Mouse (Mus musculus): Measurements from ENCODE around the gene Egf. TPM values are rescaled to one million over a fixed set of nuclear protein-coding genes. Genes with fewer than 3 reads are reported as not detected.

The Egf gene
- polyA plus RNA-seq, 1 experiment = 0.07 TPM

DNA sequence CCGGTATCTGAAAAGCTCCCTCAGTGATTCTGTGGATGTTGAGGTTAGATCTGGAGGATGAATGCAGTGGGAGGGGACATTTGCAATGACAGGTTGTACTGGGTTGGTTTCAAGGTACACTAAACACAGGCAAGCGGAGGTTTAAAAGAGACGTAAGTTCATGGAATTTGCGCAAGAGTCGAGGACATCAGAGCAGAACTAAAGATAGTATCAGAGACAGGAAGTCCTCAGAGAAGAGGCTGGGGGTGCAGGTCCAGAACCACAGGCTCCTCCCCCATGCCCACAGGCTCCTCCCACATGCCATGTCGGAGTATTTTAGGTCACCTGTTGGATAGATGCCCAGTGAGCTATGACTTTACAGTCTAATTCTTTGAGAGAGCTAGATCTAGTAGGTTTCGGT is 96.3 kb downstream of the Egf start:
- H3K9me3 ChIP-seq = peaks cover 39% of the 10 kb centered on the region
- TF ChIP-seq GATA1 (IDR thresholded peaks at IDR 0.05; ENCODE audit: borderline replicate concordance, low read length) = no peak
- no peak for TF ChIP-seq FLI1 (IDR thresholded peaks at IDR 0.05; ENCODE audit: low read length)
- no peaks in the 10 kb centered on the region for H3K4me1 ChIP-seq
- no peaks in the 10 kb centered on the region for H3K36me3 ChIP-seq (replicated peaks; ENCODE audit: low read length)
- H3K27me3 ChIP-seq (replicated peaks) = peaks cover 2% of the 10 kb centered on the region
- H3K4me3 ChIP-seq (replicated peaks) = no peak overlapping the region

DNA sequence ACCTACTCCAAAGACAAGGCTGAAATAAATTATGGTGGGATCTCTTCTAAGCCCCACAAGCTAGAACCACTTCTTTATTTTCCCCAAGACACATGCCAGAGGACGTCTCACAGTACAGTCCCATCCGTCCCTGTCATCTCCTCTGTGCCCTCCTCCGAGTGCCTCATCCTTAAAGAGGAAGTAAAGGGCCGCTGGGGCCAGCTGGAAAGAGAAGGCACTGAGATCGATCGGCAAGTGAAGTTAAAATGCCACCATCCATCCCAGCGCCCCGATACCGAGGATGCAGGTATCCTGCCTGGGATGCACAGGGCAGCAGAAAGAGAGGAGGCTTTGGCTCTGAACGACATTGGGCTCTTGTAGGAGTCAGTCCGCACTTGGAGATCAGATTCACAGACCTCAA is 97.3 kb downstream of the Egf start:
- peaks cover 32% of the 10 kb centered on the region for H3K9me3 ChIP-seq
- H3K4me1 ChIP-seq = no peaks in the 10 kb centered on the region
- no peak for TF ChIP-seq FLI1 (IDR thresholded peaks at IDR 0.05; ENCODE audit: low read length)
- no peak for TF ChIP-seq GATA1 (IDR thresholded peaks at IDR 0.05; ENCODE audit: borderline replicate concordance, low read length)
- H3K27me3 ChIP-seq (replicated peaks) = peaks cover 2% of the 10 kb centered on the region
- no peak overlapping the region for H3K4me3 ChIP-seq (replicated peaks)
- no peaks in the 10 kb centered on the region for H3K36me3 ChIP-seq (replicated peaks; ENCODE audit: low read length)

DNA sequence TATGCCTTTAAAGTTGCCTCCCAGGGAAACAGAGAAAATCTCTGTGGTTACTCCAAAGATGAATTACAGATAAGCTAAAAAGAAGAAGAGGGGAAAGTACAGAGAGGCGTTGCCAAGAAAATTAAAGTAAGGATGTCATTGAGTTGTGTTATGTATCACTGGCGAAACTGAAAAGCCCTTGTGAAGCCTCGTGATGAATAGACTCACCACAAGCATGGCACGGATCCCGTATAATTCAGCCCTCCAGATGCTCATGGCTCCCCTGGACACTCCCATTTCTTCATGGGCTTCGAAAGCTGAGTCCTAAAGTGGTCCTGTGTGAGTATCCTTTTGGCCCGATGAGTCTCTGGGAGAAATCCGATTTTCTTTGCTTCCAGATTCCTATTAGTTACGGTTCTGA is 97.9 kb downstream of the Egf start:
- H3K27me3 ChIP-seq (replicated peaks) = peaks cover 2% of the 10 kb centered on the region
- 0 out of 2 replicates have a peak, but pooled peaks cover 2% of the 10 kb centered on the region for H3K4me1 ChIP-seq
- no peaks in the 10 kb centered on the region for H3K36me3 ChIP-seq (replicated peaks; ENCODE audit: low read length)
- peaks cover 33% of the 10 kb centered on the region for H3K9me3 ChIP-seq
- no peak for TF ChIP-seq FLI1 (IDR thresholded peaks at IDR 0.05; ENCODE audit: low read length)
- no peak for TF ChIP-seq GATA1 (IDR thresholded peaks at IDR 0.05; ENCODE audit: borderline replicate concordance, low read length)
- H3K4me3 ChIP-seq (replicated peaks) = no peak overlapping the region

- TF ChIP-seq GATA1 (IDR thresholded peaks at IDR 0.05; ENCODE audit: borderline replicate concordance, low read length) (no peak), FLI1 (IDR thresholded peaks at IDR 0.05; ENCODE audit: low read length) (no peak)
- H3K27me3 ChIP-seq (replicated peaks) = peaks cover 2% of the 10 kb centered on the region
- H3K4me3 ChIP-seq (replicated peaks) = no peak overlapping the region
- H3K36me3 ChIP-seq (replicated peaks; ENCODE audit: low read length) = no peaks in the 10 kb centered on the region
- H3K9me3 ChIP-seq = peaks cover 36% of the 10 kb centered on the region
- 0 out of 2 replicates have a peak, but pooled peaks cover 2% of the 10 kb centered on the region for H3K4me1 ChIP-seq
Observed at GRCm38 (mm10) chr3:129656540-129656939, 98.6 kb downstream of the Egf start.

DNA sequence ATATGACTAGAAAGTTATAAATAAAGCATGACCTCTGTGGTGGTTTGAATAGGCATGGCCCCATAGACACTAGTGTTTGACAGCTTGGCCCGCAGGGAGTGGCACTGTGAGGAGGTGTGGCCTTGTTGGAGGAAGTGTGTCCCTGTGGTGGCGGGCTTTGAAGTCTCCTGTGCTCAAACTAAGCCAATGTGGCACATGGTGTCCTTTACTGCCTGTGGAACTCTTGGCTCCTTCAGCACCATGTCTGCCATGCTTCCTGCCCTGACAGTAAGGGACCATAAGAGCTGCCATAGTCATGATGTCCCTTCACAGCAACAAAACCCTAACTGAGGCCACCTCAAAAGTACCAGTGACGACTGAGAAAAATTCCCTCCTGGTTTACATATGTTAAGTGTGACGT is 102.6 kb downstream of the Egf start:
- peaks cover 28% of the 10 kb centered on the region for H3K9me3 ChIP-seq
- H3K27me3 ChIP-seq (replicated peaks) = peaks cover 2% of the 10 kb centered on the region
- H3K4me1 ChIP-seq = 0 out of 2 replicates have a peak, but pooled peaks cover 2% of the 10 kb centered on the region
- H3K4me3 ChIP-seq (replicated peaks) = no peak overlapping the region
- H3K36me3 ChIP-seq (replicated peaks; ENCODE audit: low read length) = no peaks in the 10 kb centered on the region
- TF ChIP-seq GATA1 (IDR thresholded peaks at IDR 0.05; ENCODE audit: borderline replicate concordance, low read length) (no peak), FLI1 (IDR thresholded peaks at IDR 0.05; ENCODE audit: low read length) (no peak)

DNA sequence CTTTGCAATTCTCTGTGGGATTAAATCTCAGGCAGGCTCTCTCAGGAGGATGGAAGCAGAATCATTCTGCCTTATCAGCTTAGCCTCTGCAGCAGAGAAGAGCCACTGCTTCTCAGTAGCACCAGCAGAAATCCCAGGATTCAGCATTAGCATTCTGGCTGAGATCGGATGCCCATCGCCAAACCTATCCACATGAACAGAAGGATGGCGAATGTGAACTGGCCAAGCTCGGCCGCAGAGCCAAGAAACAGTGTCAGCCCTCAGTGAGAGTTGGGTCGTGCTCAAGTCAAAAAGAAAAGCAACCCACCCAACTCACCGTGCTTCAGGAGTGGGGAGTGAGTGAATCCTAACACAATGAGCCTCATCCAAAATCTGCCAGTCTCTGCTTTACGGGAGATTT is 103.4 kb downstream of the Egf start:
- Histone ChIP-seq H3K4me1 (0 out of 2 replicates have a peak, but pooled peaks cover 2% of the 10 kb centered on the region), H3K4me3 (replicated peaks) (no peak overlapping the region), H3K27me3 (replicated peaks) (peaks cover 2% of the 10 kb centered on the region), H3K9me3 (peaks cover 28% of the 10 kb centered on the region), H3K36me3 (replicated peaks; ENCODE audit: low read length) (no peaks in the 10 kb centered on the region)
- TF ChIP-seq GATA1 (IDR thresholded peaks at IDR 0.05; ENCODE audit: borderline replicate concordance, low read length) = no peak
- TF ChIP-seq FLI1 (IDR thresholded peaks at IDR 0.05; ENCODE audit: low read length) = no peak

DNA sequence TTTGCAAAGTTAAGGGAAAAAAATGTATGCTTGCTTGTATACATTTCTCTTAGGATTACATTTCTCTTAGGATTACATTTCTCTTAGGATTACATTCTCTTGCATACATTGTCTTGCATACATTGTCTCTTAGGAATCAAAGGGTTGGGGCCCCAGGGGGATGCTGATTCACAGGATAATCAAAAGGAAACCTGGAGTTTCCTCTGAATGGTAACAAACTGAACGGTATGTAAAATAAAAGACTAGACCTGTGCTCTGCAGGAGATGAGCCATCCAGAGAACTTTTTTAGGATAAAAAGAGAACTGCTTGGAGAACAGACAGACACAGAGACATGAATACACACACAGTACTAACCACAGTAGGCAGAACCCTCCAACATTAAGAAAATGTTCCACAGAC is 104.2 kb downstream of the Egf start:
- H3K4me1 ChIP-seq = 0 out of 2 replicates have a peak, but pooled peaks cover 2% of the 10 kb centered on the region
- no peak overlapping the region for H3K4me3 ChIP-seq (replicated peaks)
- TF ChIP-seq FLI1 (IDR thresholded peaks at IDR 0.05; ENCODE audit: low read length) = no peak
- no peak for TF ChIP-seq GATA1 (IDR thresholded peaks at IDR 0.05; ENCODE audit: borderline replicate concordance, low read length)
- no peaks in the 10 kb centered on the region for H3K27me3 ChIP-seq (replicated peaks)
- no peaks in the 10 kb centered on the region for H3K36me3 ChIP-seq (replicated peaks; ENCODE audit: low read length)
- peaks cover 21% of the 10 kb centered on the region for H3K9me3 ChIP-seq

GRCm38 (mm10) chr3:129650293-129650612 is 104.9 kb downstream of the Egf start:
- H3K4me1 ChIP-seq = 0 out of 2 replicates have a peak, but pooled peaks cover 2% of the 10 kb centered on the region
- H3K9me3 ChIP-seq = peaks cover 21% of the 10 kb centered on the region
- no peak overlapping the region for H3K4me3 ChIP-seq (replicated peaks)
- no peaks in the 10 kb centered on the region for H3K27me3 ChIP-seq (replicated peaks)
- no peak for TF ChIP-seq FLI1 (IDR thresholded peaks at IDR 0.05; ENCODE audit: low read length)
- TF ChIP-seq GATA1 (IDR thresholded peaks at IDR 0.05; ENCODE audit: borderline replicate concordance, low read length) = no peak
- H3K36me3 ChIP-seq (replicated peaks; ENCODE audit: low read length) = no peaks in the 10 kb centered on the region

DNA sequence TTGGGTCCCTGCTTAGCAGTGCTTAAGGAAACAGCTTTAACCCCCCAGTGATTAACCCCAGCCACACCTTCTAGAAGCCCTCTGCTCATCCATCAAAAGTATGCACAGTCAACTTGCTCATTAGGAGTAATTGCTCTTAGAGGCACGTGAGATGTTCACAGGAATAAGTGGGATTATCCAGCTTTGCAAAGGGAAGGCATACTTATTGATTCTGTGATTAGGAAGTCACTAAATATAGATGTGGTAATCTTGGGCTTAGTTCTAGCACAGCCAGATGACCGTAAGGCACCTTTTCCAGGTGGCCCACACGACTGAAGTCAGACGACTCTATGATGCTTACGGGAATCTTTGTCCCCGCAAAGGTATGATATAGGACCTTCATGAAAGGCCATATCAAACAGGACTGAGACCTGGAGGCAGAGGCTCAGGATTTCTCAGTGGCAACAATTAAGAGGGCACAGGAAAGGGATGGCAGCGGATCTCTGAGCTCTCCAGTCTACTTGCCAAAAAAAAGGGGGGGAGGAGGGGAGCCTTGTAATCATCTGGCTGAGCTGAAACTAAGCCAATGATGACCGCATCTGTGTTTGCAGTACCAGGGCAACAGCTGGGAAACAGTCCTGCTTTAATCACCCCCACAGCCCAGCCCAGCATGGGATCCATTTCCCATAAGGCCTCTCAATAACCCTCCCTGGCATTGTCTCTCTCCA is 105.4 kb downstream of the Egf start:
- Histone ChIP-seq H3K27me3 (replicated peaks) (no peaks in the 10 kb centered on the region), H3K9me3 (peaks cover 17% of the 10 kb centered on the region), H3K4me1 (0 out of 2 replicates have a peak, but pooled peaks cover 2% of the 10 kb centered on the region), H3K4me3 (replicated peaks) (no peak overlapping the region), H3K36me3 (replicated peaks; ENCODE audit: low read length) (no peaks in the 10 kb centered on the region)
- TF ChIP-seq FLI1 (IDR thresholded peaks at IDR 0.05; ENCODE audit: low read length) = no peak
- no peak for TF ChIP-seq GATA1 (IDR thresholded peaks at IDR 0.05; ENCODE audit: borderline replicate concordance, low read length)

GRCm38 (mm10) chr3:129648598-129648997 is 106.5 kb downstream of the Egf start:
- 0 out of 2 replicates have a peak, but pooled peaks cover 2% of the 10 kb centered on the region for H3K4me1 ChIP-seq
- no peak overlapping the region for H3K4me3 ChIP-seq (replicated peaks)
- TF ChIP-seq GATA1 (IDR thresholded peaks at IDR 0.05; ENCODE audit: borderline replicate concordance, low read length) = no peak
- TF ChIP-seq FLI1 (IDR thresholded peaks at IDR 0.05; ENCODE audit: low read length) = no peak
- H3K36me3 ChIP-seq (replicated peaks; ENCODE audit: low read length) = no peaks in the 10 kb centered on the region
- H3K27me3 ChIP-seq (replicated peaks) = no peaks in the 10 kb centered on the region
- H3K9me3 ChIP-seq = peaks cover 10% of the 10 kb centered on the region

Measured in megakaryocyte, embryonic 14.5 days (primary cell).